Mouse (Mus musculus) ES-CJ7 (cell line): ENCODE data around the gene Slc47a2.

Source experiments
- DNase-seq: peaks from one replicate; pipeline ENCODE4 v3.0.0; 2011; ENCODE audit warnings: low read depth, low spot score

Gene Slc47a2

GRCm38 (mm10) chr11:61283414-61284049 is 59.1 kb downstream of the Slc47a2 start:
- no peak for DNase-seq

- DNase-seq: no peak
Observed at GRCm38 (mm10) chr11:61278445-61279077, 64.1 kb downstream of the Slc47a2 start.

- no peak for DNase-seq
Observed at GRCm38 (mm10) chr11:61277937-61278336, 64.7 kb downstream of the Slc47a2 start.

GRCm38 (mm10) chr11:61276482-61276881 is 66.2 kb downstream of the Slc47a2 start:
- no peak for DNase-seq

DNA sequence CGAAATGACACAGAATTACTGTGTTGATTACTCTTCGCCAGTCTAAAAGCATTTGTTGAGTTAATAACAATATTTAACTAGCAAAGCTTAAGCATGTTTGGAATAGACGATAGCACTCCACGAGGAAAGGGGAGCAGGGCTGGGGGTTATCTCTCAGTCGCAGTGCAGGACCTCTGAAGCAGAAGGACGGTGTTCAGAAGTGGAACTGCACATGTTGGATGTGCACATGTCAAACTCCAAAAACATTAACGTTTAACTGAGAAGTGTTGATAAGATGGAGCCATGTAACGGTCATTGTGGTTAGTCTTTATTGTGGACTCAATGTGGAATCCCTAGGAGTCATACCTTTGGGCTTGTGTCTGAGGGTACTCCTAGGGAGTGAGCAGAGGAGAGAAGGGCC is 67.6 kb downstream of the Slc47a2 start:
- no peak for DNase-seq

GRCm38 (mm10) chr11:61274421-61274820 is 68.2 kb downstream of the Slc47a2 start:
- DNase-seq: no peak

DNA sequence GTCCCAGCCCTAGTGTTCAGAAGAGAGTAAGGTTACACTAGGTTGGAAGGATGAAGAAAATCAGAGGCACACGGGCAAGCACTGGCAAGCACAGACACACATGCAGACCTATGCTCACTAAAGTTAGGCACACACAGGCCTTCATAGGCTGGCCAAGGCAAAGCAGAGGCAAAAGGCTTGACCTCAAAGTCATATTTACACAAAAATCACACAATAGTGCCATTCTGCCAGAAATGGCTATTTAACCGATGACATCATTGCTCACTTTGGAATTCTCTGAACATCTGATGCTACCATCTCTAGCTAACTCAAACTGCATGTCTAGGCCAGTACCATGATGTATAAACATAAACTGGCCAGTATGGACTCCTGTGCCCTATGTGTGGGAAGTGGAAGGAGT is 68.7 kb downstream of the Slc47a2 start:
- no peak for DNase-seq

- no peak for DNase-seq
Observed at GRCm38 (mm10) chr11:61271612-61272011, 71.0 kb downstream of the Slc47a2 start.

GRCm38 (mm10) chr11:61270406-61270805 is 72.3 kb downstream of the Slc47a2 start:
- no peak for DNase-seq

DNA sequence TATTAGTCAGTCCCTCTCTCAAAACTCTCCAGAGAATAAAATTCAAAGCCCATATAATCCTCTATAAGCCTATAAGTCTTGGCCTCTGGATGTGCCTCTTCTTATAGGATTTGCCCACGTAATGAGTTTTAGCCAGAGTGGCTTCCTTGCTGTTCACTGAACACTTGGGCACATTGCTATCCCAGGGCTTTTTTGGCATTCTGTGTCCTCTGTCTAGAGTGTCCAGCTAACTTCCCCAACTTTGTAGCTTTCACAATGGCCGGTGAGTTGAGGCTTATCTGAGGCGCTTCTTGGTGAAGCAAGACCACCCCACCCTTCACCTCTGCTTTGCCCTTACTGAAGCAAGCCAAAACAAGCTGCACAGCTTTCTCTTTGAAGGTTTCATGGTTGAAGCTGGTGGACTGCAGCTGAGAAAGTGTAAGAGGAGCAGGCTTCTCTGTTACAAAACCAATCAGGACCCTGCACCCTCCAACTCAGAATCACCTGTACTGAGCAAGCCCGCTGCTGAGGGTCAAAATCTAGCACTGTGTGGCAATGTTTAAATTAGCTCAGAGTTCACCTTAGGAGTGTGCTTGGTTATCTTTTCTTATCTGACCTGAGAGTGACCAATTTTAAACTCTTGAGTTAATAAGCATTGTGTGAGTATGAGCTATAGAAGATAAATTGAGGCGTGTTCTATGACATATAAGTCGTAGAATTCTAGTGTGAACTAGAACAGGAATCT is 73.9 kb downstream of the Slc47a2 start:
- DNase-seq: no peak

GRCm38 (mm10) chr11:61266551-61267533 is 75.8 kb downstream of the Slc47a2 start, which contains the start of gene Aldh3a2:
Gene Aldh3a2 (minus strand): TSS chr11:61267464.
- DNase-seq: peak; percentile 96

DNA sequence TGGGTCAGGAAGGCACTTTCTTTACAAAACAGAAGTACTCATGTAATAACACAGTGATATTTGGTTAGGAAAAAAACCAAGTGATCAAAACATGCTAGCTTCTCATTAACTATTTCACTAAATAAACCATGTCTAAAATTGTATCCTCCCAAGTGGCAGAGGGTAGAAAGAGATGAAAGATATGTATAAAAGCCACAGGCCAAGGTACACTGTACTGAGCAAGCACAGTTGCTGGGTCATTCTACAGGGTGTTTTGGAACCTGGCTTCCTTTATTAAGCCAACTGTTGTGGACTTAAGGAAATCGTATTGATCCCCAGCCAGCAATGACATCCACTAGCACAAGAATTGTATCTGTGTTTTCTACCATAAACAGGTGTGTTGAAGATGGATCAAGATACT is 78.8 kb downstream of the Slc47a2 start:
- no peak for DNase-seq

- DNase-seq: no peak
Observed at GRCm38 (mm10) chr11:61262516-61262915, 80.1 kb downstream of the Slc47a2 start.

DNA sequence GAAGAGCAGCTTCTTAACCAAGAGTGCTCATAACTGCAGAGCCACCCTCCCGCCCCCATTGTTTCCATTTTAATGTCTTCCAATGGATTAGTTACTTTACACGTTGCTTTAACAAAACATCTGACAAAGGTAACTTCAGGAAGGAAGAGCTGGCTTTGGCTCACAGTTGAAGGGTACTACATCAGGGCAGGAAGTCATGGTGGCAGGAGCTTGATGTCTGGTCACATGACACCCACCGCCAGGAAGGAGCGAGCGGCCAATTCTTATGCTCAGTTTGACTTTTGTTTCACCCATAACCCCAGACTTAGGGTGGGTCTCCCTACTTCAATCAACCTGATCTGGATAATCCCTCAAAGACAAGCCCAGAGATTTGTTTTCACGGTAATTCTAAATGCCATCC is 83.6 kb downstream of the Slc47a2 start:
- DNase-seq: peak; percentile 18

DNA sequence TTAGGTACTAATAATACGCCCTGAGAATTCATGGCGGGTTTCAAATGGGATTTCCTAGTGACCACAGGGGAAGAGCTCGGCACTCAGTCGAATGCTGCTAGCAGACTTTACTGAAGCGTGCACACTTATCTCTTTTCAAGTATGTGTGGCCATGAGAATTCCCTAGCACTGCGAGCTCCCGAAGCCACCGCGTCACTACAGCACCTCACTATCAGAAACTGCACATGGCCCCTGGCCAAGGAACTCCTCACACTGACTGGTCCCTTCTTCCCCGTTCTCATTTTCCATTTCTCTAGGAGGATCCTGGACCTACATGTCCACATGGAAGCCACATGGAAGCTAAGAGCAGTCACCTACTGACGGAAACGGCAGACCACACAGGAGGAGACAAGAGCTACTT is 89.9 kb downstream of the Slc47a2 start:
- no peak for DNase-seq

- peak; percentile 54 for DNase-seq
Observed at GRCm38 (mm10) chr11:61251741-61252140, 90.9 kb downstream of the Slc47a2 start.
